In genomic region chr13:34292042-34292441, GRCm38 (mm10) we compare ENCODE assay signal across 14 mouse cellular contexts. TPM values are rescaled to one million over a fixed set of nuclear protein-coding genes. Genes with fewer than 3 reads are reported as not detected.
DNase-seq lines count a peak whose midpoint lies in the region; ATAC-seq and TF ChIP-seq lines count a peak whose summit lies in the region.
"Had no signal": no experiment of that assay in that cellular context is flagged by ENCODE, and none has a peak within 500 bp of the region (broad histone marks: within the 10 kb centered on the region; RNA-seq: fewer than 3 reads in every experiment).

No protein-coding gene starts in this region.

- TF ChIP-seq CTCF in kidney, adult 2 months (conservative IDR thresholded peaks at IDR 0.05; ENCODE audit: insufficient read depth, insufficient read length, low read depth, low read length): no peak

- ATAC-seq in liver, embryonic 11.5 days (replicated peaks; ENCODE audit: low FRiP score): peak; percentile 54; the same call in 1 of the 2 replicates
- ATAC-seq in forebrain, embryonic 14.5 days: no peak
- ATAC-seq: inflammation-experienced regulatory T-cells, adult 6 months had no signal

- no peak for TF ChIP-seq POLR2A in kidney, adult 2 months (IDR thresholded peaks at IDR 0.05; ENCODE audit: low read depth, low read length)

- peaks cover 16% of the 10 kb centered on the region for H3K4me1 ChIP-seq in kidney, adult 2 months (ENCODE audit: control insufficient read depth, insufficient read depth, low read length)
- H3K4me1 ChIP-seq in liver, embryonic 11.5 days (replicated peaks; ENCODE audit: control insufficient read depth, insufficient read depth, low read length): peaks cover 5% of the 10 kb centered on the region
- peaks cover 18% of the 10 kb centered on the region for H3K4me1 ChIP-seq in forebrain, embryonic 14.5 days (ENCODE audit: control insufficient read depth, insufficient read depth, low read length)

- no peak overlapping the region for H3K9ac ChIP-seq in liver, embryonic 11.5 days (ENCODE audit: low read depth, low read length)
- H3K9ac ChIP-seq in forebrain, embryonic 14.5 days (ENCODE audit: low read length): no peak overlapping the region
- H3K9ac ChIP-seq: limb, embryonic 12.5 days had no signal

- no peak overlapping the region for H3K4me2 ChIP-seq in liver, embryonic 11.5 days
- H3K4me2 ChIP-seq in forebrain, embryonic 14.5 days (ENCODE audit: low read length): no peak overlapping the region
- H3K4me2 ChIP-seq: limb, embryonic 12.5 days had no signal

- H3K27me3 ChIP-seq in kidney, adult 2 months (replicated peaks; ENCODE audit: control insufficient read depth, insufficient read depth, low read length): no peaks in the 10 kb centered on the region
- no peaks in the 10 kb centered on the region for H3K27me3 ChIP-seq in liver, embryonic 11.5 days (replicated peaks; ENCODE audit: control insufficient read depth, insufficient read depth, low read length)
- no peaks in the 10 kb centered on the region for H3K27me3 ChIP-seq in forebrain, embryonic 14.5 days (replicated peaks; ENCODE audit: control insufficient read depth, insufficient read depth, low read length)
- H3K27me3 ChIP-seq: limb, embryonic 12.5 days had no signal

- H3K4me3 ChIP-seq in kidney, adult 2 months (ENCODE audit: insufficient read depth, low read depth, low read length): no peak overlapping the region
- H3K4me3 ChIP-seq in liver, embryonic 11.5 days (ENCODE audit: low read depth, low read length): no peak overlapping the region
- H3K4me3 ChIP-seq in forebrain, embryonic 14.5 days (ENCODE audit: low read depth, low read length): no peak overlapping the region
- H3K4me3 ChIP-seq: limb, embryonic 12.5 days had no signal

- DNase-seq in adrenal gland, postnatal 10 days: peak; percentile 51
- DNase-seq in adrenal gland, postnatal 4 days (ENCODE audit: low spot score in 2 of 2): no peak
- peak; percentile 93 for DNase-seq in kidney, adult 2 months
- no peak for DNase-seq in liver, embryonic 11.5 days (ENCODE audit: low spot score)
- peak; percentile 47 for DNase-seq in lung, postnatal 14 days
- DNase-seq in gastrocnemius, postnatal 4 days (ENCODE audit: low spot score in 2 of 2): no peak
- DNase-seq in forebrain, embryonic 14.5 days (ENCODE audit: low spot score): no peak
- DNase-seq in left cerebral cortex, adult 9 months (ENCODE audit: low spot score in 2 of 2): no peak
- DNase-seq: cerebellum, adult 8-10 months; heart, postnatal 36 days; right cerebral cortex, postnatal 25 days; thymus, postnatal 4 days had no signal

- no peaks in the 10 kb centered on the region; the same call in 1 of the 2 replicates for H3K36me3 ChIP-seq in kidney, adult 2 months (ENCODE audit: control insufficient read depth, insufficient read depth, low read length)
- peaks cover 2% of the 10 kb centered on the region for H3K36me3 ChIP-seq in liver, embryonic 11.5 days (ENCODE audit: control insufficient read depth, insufficient read depth, low read length)
- H3K36me3 ChIP-seq in forebrain, embryonic 14.5 days (ENCODE audit: control insufficient read depth, insufficient read depth, low read length): peaks cover 3% of the 10 kb centered on the region; the same call in 1 of the 2 replicates
- H3K36me3 ChIP-seq: limb, embryonic 12.5 days had no signal

- peak overlapping the region; percentile 35; the same call in 1 of the 2 replicates for H3K27ac ChIP-seq in kidney, adult 2 months (ENCODE audit: insufficient read depth, low read depth, low read length)
- no peak overlapping the region for H3K27ac ChIP-seq in liver, embryonic 11.5 days (ENCODE audit: low read depth, low read length)
- H3K27ac ChIP-seq in forebrain, embryonic 14.5 days (ENCODE audit: low read depth, low read length): no peak overlapping the region
- H3K27ac ChIP-seq: limb, embryonic 12.5 days had no signal

- H3K9me3 ChIP-seq in liver, embryonic 11.5 days (ENCODE audit: control insufficient read depth, low read length): no peaks in the 10 kb centered on the region
- no peaks in the 10 kb centered on the region for H3K9me3 ChIP-seq in forebrain, embryonic 14.5 days (replicated peaks; ENCODE audit: control insufficient read depth, low read length)
- H3K9me3 ChIP-seq: limb, embryonic 12.5 days had no signal

- 28% methylated on average over 2 of the region's 2 CpGs for WGBS in kidney, adult 2 months
- 54% methylated on average over 2 of the region's 2 CpGs for WGBS in liver, embryonic 11.5 days
- 83% methylated on average over 2 of the region's 2 CpGs for WGBS in forebrain, embryonic 14.5 days

RNA-seq across cellular contexts. Expression of gene Slc22a23, which starts 52.9 kb away (rescaled TPM):
- total RNA-seq in adrenal gland, postnatal 10 days (2021): 10 to 100 TPM; 13.1 to 13.4 TPM
- 1 to 10 TPM; 7.9 to 8.6 TPM for total RNA-seq in adrenal gland, postnatal 4 days (2021)
- polyA plus RNA-seq in kidney, adult 2 months (2012; rRNA removed): 76.1 and 90.7 TPM in 2 replicates
- polyA plus RNA-seq in liver, embryonic 11.5 days (2014; fragmentation: Nextera tagmentation; extraction: Ambion mirVana): 11.0 and 11.6 TPM in 2 replicates
- total RNA-seq in gastrocnemius, postnatal 4 days (2021): 1 to 10 TPM; 7.4 to 7.8 TPM
- polyA plus RNA-seq in forebrain, embryonic 14.5 days (2014; fragmentation: Nextera tagmentation; extraction: Ambion mirVana): 14.0 and 14.2 TPM in 2 replicates

Comparison
In these comparisons a context has a peak if more than half of its experiments do, and no peak if none do; other contexts are left out.
1. DNase-seq: peak in adrenal gland, postnatal 10 days (single experiment), kidney, adult 2 months (single experiment) and lung, postnatal 14 days (single experiment); none in adrenal gland, postnatal 4 days (0 of 2), liver, embryonic 11.5 days (single experiment), gastrocnemius, postnatal 4 days (0 of 2), forebrain, embryonic 14.5 days (single experiment) and left cerebral cortex, adult 9 months (0 of 2).